ENCODE assay signal across 7 mouse cellular contexts in the genomic region with DNA sequence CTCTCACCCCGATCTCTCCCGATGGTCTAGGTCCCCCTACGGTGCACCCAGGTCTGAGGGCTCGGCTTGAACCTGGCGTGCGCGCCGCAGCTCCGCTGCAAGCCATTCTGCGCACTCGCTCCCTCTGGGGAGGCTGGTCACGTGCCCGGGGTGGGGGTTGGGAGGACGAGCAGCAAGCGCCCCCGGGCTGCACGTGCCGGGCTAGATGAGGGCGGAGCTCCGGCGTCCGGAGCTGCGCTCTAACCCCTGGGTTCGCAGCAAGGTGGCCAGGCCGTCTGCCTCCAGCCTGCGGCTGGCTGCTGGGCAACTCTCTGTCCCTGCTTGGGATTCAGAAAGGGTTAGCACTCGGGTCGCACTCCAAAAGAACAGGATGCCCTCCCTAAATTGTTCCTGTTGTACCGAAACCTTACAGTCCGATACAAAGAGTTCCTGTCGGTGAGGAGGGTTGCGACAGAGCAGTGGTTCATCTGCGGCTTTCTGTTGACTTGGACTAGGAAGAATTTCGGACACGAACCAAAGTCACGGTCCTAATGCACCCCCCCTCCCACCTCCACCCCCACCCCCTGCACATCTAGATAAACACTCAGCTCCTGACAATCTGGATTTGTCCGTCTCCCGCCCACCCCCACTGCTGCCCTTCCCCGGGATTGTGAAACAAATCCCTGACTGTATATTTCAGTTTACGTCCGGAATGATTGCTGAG. TPM values are rescaled to one million over a fixed set of nuclear protein-coding genes. Genes with fewer than 3 reads are reported as not detected.
DNase-seq lines count a peak whose midpoint lies in the region; ATAC-seq and TF ChIP-seq lines count a peak whose summit lies in the region.

No protein-coding gene starts in this region.

- H3K27me3 ChIP-seq in embryonic facial prominence, embryonic 11.5 days (ENCODE audit: control insufficient read depth, insufficient read depth, low read length): no peaks in the 10 kb centered on the region
- no peaks in the 10 kb centered on the region for H3K27me3 ChIP-seq in kidney, adult 2 months (replicated peaks; ENCODE audit: control insufficient read depth, insufficient read depth, low read length)
- H3K27me3 ChIP-seq in limb, embryonic 12.5 days: no peaks in the 10 kb centered on the region
- H3K27me3 ChIP-seq in midbrain, embryonic 15.5 days (replicated peaks): no peaks in the 10 kb centered on the region
- H3K27me3 ChIP-seq in spleen, adult 2 months (ENCODE audit: control insufficient read depth, insufficient read depth, low read length): no peaks in the 10 kb centered on the region

- H3K9me3 ChIP-seq in embryonic facial prominence, embryonic 11.5 days (replicated peaks; ENCODE audit: control insufficient read depth, low read length): no peaks in the 10 kb centered on the region
- no peaks in the 10 kb centered on the region for H3K9me3 ChIP-seq in limb, embryonic 12.5 days
- no peaks in the 10 kb centered on the region for H3K9me3 ChIP-seq in midbrain, embryonic 15.5 days

- H3K4me2 ChIP-seq in embryonic facial prominence, embryonic 11.5 days (ENCODE audit: low read depth, low read length): peak overlapping the region; percentile 93
- peak overlapping the region; percentile 88 for H3K4me2 ChIP-seq in limb, embryonic 12.5 days
- peak overlapping the region; percentile 94 for H3K4me2 ChIP-seq in midbrain, embryonic 15.5 days

- peak; percentile 91 for ATAC-seq in embryonic facial prominence, embryonic 11.5 days (replicated peaks; ENCODE audit: insufficient number of reproducible peaks, low FRiP score, low TSS enrichment, low read depth)
- ATAC-seq in limb, embryonic 12.5 days (ENCODE audit: insufficient number of reproducible peaks, insufficient read depth, low FRiP score, low TSS enrichment, low read depth): peak; percentile 89
- peak; percentile 96 for ATAC-seq in midbrain, embryonic 15.5 days (replicated peaks)

- peak overlapping the region; percentile 57 for H3K4me3 ChIP-seq in embryonic facial prominence, embryonic 11.5 days (ENCODE audit: low read depth, low read length)
- H3K4me3 ChIP-seq in kidney, adult 2 months (ENCODE audit: insufficient read depth, low read depth, low read length): peak overlapping the region; percentile 70
- H3K4me3 ChIP-seq in limb, embryonic 12.5 days (replicated peaks): peak overlapping the region; percentile 60
- peak overlapping the region; percentile 67 for H3K4me3 ChIP-seq in midbrain, embryonic 15.5 days
- peak overlapping the region; percentile 93 for H3K4me3 ChIP-seq in spleen, adult 2 months (ENCODE audit: extremely low read depth, insufficient read depth, insufficient read length)

- no peaks in the 10 kb centered on the region for H3K36me3 ChIP-seq in embryonic facial prominence, embryonic 11.5 days (replicated peaks; ENCODE audit: control insufficient read depth, insufficient read depth, low read depth, low read length)
- H3K36me3 ChIP-seq in kidney, adult 2 months (ENCODE audit: control insufficient read depth, insufficient read depth, low read length): no peaks in the 10 kb centered on the region
- H3K36me3 ChIP-seq in limb, embryonic 12.5 days: no peaks in the 10 kb centered on the region
- no peaks in the 10 kb centered on the region for H3K36me3 ChIP-seq in midbrain, embryonic 15.5 days (replicated peaks)
- no peaks in the 10 kb centered on the region for H3K36me3 ChIP-seq in spleen, adult 2 months (ENCODE audit: control insufficient read depth, insufficient read depth, low read length)

- H3K9ac ChIP-seq in embryonic facial prominence, embryonic 11.5 days (replicated peaks; ENCODE audit: low read length): peak overlapping the region; percentile 77
- H3K9ac ChIP-seq in limb, embryonic 12.5 days (replicated peaks): peak overlapping the region; percentile 63
- H3K9ac ChIP-seq in midbrain, embryonic 15.5 days: peak overlapping the region; percentile 65

- H3K4me1 ChIP-seq in embryonic facial prominence, embryonic 11.5 days (ENCODE audit: control insufficient read depth, insufficient read depth, low read length): no peaks in the 10 kb centered on the region
- no peaks in the 10 kb centered on the region for H3K4me1 ChIP-seq in kidney, adult 2 months (ENCODE audit: control insufficient read depth, insufficient read depth, low read length)
- H3K4me1 ChIP-seq in limb, embryonic 12.5 days (replicated peaks): 0 out of 2 replicates have a peak, but pooled peaks cover 11% of the 10 kb centered on the region
- H3K4me1 ChIP-seq in midbrain, embryonic 15.5 days: peaks cover 18% of the 10 kb centered on the region
- peaks cover 3% of the 10 kb centered on the region; the same call in 1 of the 2 replicates for H3K4me1 ChIP-seq in spleen, adult 2 months (ENCODE audit: control insufficient read depth, insufficient read depth, insufficient read length)

- WGBS in embryonic facial prominence, embryonic 11.5 days: 0% methylated on average over 41 of the region's 41 CpGs
- WGBS in kidney, adult 2 months: under 1% methylated on average over 41 of the region's 41 CpGs
- under 1% methylated on average over 41 of the region's 41 CpGs for WGBS in limb, embryonic 12.5 days
- WGBS in midbrain, embryonic 15.5 days: under 1% methylated on average over 40 of the region's 41 CpGs
- WGBS in spleen, adult 2 months: under 1% methylated on average over 41 of the region's 41 CpGs

- peak overlapping the region; percentile 82 for H3K27ac ChIP-seq in embryonic facial prominence, embryonic 11.5 days (replicated peaks; ENCODE audit: low read depth, low read length)
- peak overlapping the region; percentile 94 for H3K27ac ChIP-seq in kidney, adult 2 months (ENCODE audit: insufficient read depth, low read depth, low read length)
- H3K27ac ChIP-seq in limb, embryonic 12.5 days: peak overlapping the region; percentile 86
- peak overlapping the region; percentile 90 for H3K27ac ChIP-seq in midbrain, embryonic 15.5 days
- peak overlapping the region; percentile 100 for H3K27ac ChIP-seq in spleen, adult 2 months (ENCODE audit: insufficient read depth, low read length)

- DNase-seq in adrenal gland, postnatal 14 days: peak; percentile 100
- DNase-seq in embryonic facial prominence, embryonic 11.5 days (ENCODE audit: low spot score): peak; percentile 95
- DNase-seq in heart, adult 18-20 months: peak; percentile 96 to 97
- DNase-seq in kidney, adult 2 months: peak; percentile 96
- DNase-seq in spleen, adult 2 months (ENCODE audit: low read depth in 1 of 2, low spot score in 2 of 2): peak; percentile 94 to 100

- TF ChIP-seq CTCF in kidney, adult 2 months (conservative IDR thresholded peaks at IDR 0.05; ENCODE audit: insufficient read depth, insufficient read length, low read depth, low read length): no peak
- no peak for TF ChIP-seq CTCF in spleen, adult 2 months (IDR thresholded peaks at IDR 0.05; ENCODE audit: extremely low read depth, insufficient read depth, insufficient read length, insufficient replicate concordance)

- TF ChIP-seq POLR2A in kidney, adult 2 months (IDR thresholded peaks at IDR 0.05; ENCODE audit: low read depth, low read length): peak; percentile 85
- TF ChIP-seq POLR2A in spleen, adult 2 months (IDR thresholded peaks at IDR 0.05; ENCODE audit: low read depth, low read length): peak; percentile 97

RNA-seq across cellular contexts. Expression of a gene that starts 57.2 kb away (rescaled TPM):
- total RNA-seq in adrenal gland, postnatal 14 days (2021): 118 and 119 TPM in 2 replicates
- polyA plus RNA-seq in embryonic facial prominence, embryonic 11.5 days (2014; fragmentation: Nextera tagmentation; extraction: Ambion mirVana): 521 and 534 TPM in 2 replicates
- 100 to 1,000 TPM; 113 to 130 TPM for total RNA-seq in heart, adult 18-20 months (2021)
- polyA plus RNA-seq in kidney, adult 2 months (2012; rRNA removed): 76.3 and 118 TPM in 2 replicates
- polyA plus RNA-seq in limb, embryonic 12.5 days (2016; fragmentation: Nextera tagmentation; extraction: Ambion mirVana): 559 TPM in 2 replicates
- 387 and 390 TPM in 2 replicates for polyA plus RNA-seq in midbrain, embryonic 15.5 days (2015; fragmentation: Nextera tagmentation; extraction: Ambion mirVana)
- 32.3 and 32.9 TPM in 2 replicates for polyA plus RNA-seq in spleen, adult 2 months (2012; rRNA removed)

Comparison
In these comparisons a context has a peak if more than half of its experiments do, and no peak if none do; other contexts are left out.
1. Peak in every context shown above with its lines: DNase-seq, ATAC-seq, H3K4me3 ChIP-seq and H3K27ac ChIP-seq.